Mouse (Mus musculus) megakaryocyte, embryonic 14.5 days (primary cell): Measurements from ENCODE around the gene Clmp.

Experiments used
- FLI1 ChIP-seq: IDR thresholded peaks from 2 replicates; pipeline ENCODE4 v1.6.1; 2012; ENCODE audit warnings: low read length, inconsistent platforms, mixed read lengths
- GATA1 ChIP-seq: IDR thresholded peaks from 3 replicates; pipeline ENCODE4 v1.6.1; 2012; ENCODE audit warnings: mixed read lengths, low read length, inconsistent platforms, borderline replicate concordance

DNA sequence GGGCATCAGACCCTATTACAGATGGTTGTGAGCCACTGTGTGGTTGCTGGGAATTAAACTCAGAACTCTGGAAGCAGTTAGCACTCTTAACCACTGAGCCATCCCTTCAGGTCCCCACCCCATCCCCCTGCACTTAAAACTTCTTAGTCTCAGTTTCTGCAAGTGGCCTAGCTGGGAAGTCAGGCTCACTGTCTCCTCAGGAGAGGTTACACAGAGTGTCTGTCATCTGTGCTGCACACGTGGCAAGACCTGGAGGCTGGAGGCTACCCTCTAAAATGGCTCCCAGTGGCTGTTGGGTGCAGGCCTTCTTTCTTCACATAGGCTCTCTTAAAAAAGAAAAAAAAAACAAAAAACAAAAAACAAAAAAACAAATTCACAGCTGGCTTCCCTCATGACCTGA is 90.3 kb downstream of the Clmp start:
- TF ChIP-seq GATA1 = no peak
- no peak for TF ChIP-seq FLI1
